Mouse (Mus musculus): ENCODE data around the gene Fkbp9. TPM values are rescaled to one million over a fixed set of nuclear protein-coding genes. Genes with fewer than 3 reads are reported as not detected.
A peak's percentile ranks its signal among the peaks of the same experiment; 100 is the strongest.

Fkbp9 gene
- polyA plus RNA-seq, 1 experiment from 2014 or later = 85.8 TPM

- 0 out of 2 replicates have a peak, but pooled peaks cover 2% of the 10 kb centered on the region for H3K9me3 ChIP-seq (ENCODE audit: control insufficient read depth, low read length)
- TF ChIP-seq CTCF (IDR thresholded peaks at IDR 0.05; ENCODE audit: low read depth) (no peak), EP300 (optimal IDR thresholded peaks at IDR 0.05) (peak; percentile 2)
- peak within 1 kb of the TSS; percentile 66 for H3K4me2 ChIP-seq (replicated peaks; ENCODE audit: low read depth)
- DNase-seq (ENCODE audit: low spot score) (peak; percentile 95), ATAC-seq (ENCODE audit: low FRiP score, low TSS enrichment) (peak; percentile 98)
- H3K27ac ChIP-seq (replicated peaks) = peak within 1 kb of the TSS; percentile 84
- no peaks in the 10 kb centered on the region for H3K36me3 ChIP-seq (ENCODE audit: control insufficient read depth, insufficient read depth, low read length)
- peak within 1 kb of the TSS; percentile 75 for H3K4me3 ChIP-seq (ENCODE audit: low read depth, low read length)
- H3K9ac ChIP-seq (ENCODE audit: low read length) = peak within 1 kb of the TSS; percentile 81
- H3K27me3 ChIP-seq (ENCODE audit: control insufficient read depth, insufficient read depth, low read length) = no peaks in the 10 kb centered on the region
- no peaks in the 10 kb centered on the region for H3K4me1 ChIP-seq (replicated peaks; ENCODE audit: control insufficient read depth, insufficient read depth)
- WGBS = 3% methylated on average over 64 of the region's 64 CpGs
Measured at GRCm38 (mm10) chr6:56923726-56924707, 92.2 kb downstream of the Fkbp9 start, which contains the start of the genes Nt5c3 and Vmn1r4. Nt5c3 (minus strand) TSS chr6:56923932. Vmn1r4 (plus strand) TSS chr6:56924015.

Other genes with a start within 250 kb of the Fkbp9 start
- gene Lsm5, start 127.3 kb upstream of the Fkbp9 start, polyA plus RNA-seq (2015; fragmentation: Nextera tagmentation; extraction: Ambion mirVana) = 110 and 116 TPM in 2 replicates
- 7.5 and 8.1 TPM in 2 replicates for gene Avl9, start 117.2 kb upstream of the Fkbp9 start, polyA plus RNA-seq (2015; fragmentation: Nextera tagmentation; extraction: Ambion mirVana)
- gene Kbtbd2, start 34.2 kb upstream of the Fkbp9 start, polyA plus RNA-seq (2015; fragmentation: Nextera tagmentation; extraction: Ambion mirVana) = 9.3 and 10.8 TPM in 2 replicates
- gene Nt5c3, start 91.9 kb downstream of the Fkbp9 start, polyA plus RNA-seq (2015; fragmentation: Nextera tagmentation; extraction: Ambion mirVana) = 123 and 124 TPM in 2 replicates
- 0.12 and 0.29 TPM in 2 replicates for gene Vmn1r4, start 92.0 kb downstream of the Fkbp9 start, polyA plus RNA-seq (2015; fragmentation: Nextera tagmentation; extraction: Ambion mirVana)
- not detected in 2 replicates for gene Vmn1r5, start 138.2 kb downstream of the Fkbp9 start, polyA plus RNA-seq (2015; fragmentation: Nextera tagmentation; extraction: Ambion mirVana)
- not detected in 2 replicates for gene Vmn1r6, start 165.2 kb downstream of the Fkbp9 start, polyA plus RNA-seq (2015; fragmentation: Nextera tagmentation; extraction: Ambion mirVana)
- gene Vmn1r7, start 193.3 kb downstream of the Fkbp9 start, polyA plus RNA-seq (2015; fragmentation: Nextera tagmentation; extraction: Ambion mirVana) = not detected in 2 replicates
- gene Vmn1r8, start 200.2 kb downstream of the Fkbp9 start, polyA plus RNA-seq (2015; fragmentation: Nextera tagmentation; extraction: Ambion mirVana) = not detected in 2 replicates
- gene Vmn1r9, start 234.7 kb downstream of the Fkbp9 start, polyA plus RNA-seq (2015; fragmentation: Nextera tagmentation; extraction: Ambion mirVana) = not detected in 2 replicates